1 mouse cellular context compared by ENCODE assay signal in genomic region chr5:118120670-118121069, GRCm38 (mm10).
TF ChIP-seq lines count a peak whose summit lies in the region.

No protein-coding gene starts in this region.

TF ChIP-seq in CH12.LX, 34 proteins besides CTCF, POLR2A, EP300 and RAD21 (continued from another document):
- peak; percentile 48; the same call in 1 of the 2 replicates for TF ChIP-seq TCF12 (IDR thresholded peaks at IDR 0.05; ENCODE audit: low read depth, low read length)
- TF ChIP-seq UBTF (IDR thresholded peaks at IDR 0.05; ENCODE audit: low read depth, low read length): no peak
- peak; percentile 71; the same call in 1 of the 2 replicates for TF ChIP-seq IRF4 (IDR thresholded peaks at IDR 0.05; ENCODE audit: low read depth, low read length)
- TF ChIP-seq NELFE (IDR thresholded peaks at IDR 0.05; ENCODE audit: low read depth, low read length): no peak
- TF ChIP-seq JUN (IDR thresholded peaks at IDR 0.05; ENCODE audit: insufficient read depth, low read depth, low read length): peak; percentile 87
- TF ChIP-seq BHLHE40 (IDR thresholded peaks at IDR 0.05; ENCODE audit: low read depth, low read length): 0 out of 2 replicates have a peak, but pooled peaks have one; percentile 22
- peak; percentile 70; the same call in 1 of the 2 replicates for TF ChIP-seq MAZ (IDR thresholded peaks at IDR 0.05; ENCODE audit: low read depth, low read length)
- TF ChIP-seq JUND (conservative IDR thresholded peaks at IDR 0.05; ENCODE audit: low read depth, low read length): peak; percentile 43; the same call in 1 of the 2 replicates
- peak; percentile 96 for TF ChIP-seq MEF2A (IDR thresholded peaks at IDR 0.05; ENCODE audit: borderline replicate concordance, low read depth, low read length)
- TF ChIP-seq ZMIZ1 (IDR thresholded peaks at IDR 0.05; ENCODE audit: low read depth, low read length): no peak
- TF ChIP-seq MAFK (IDR thresholded peaks at IDR 0.05; ENCODE audit: insufficient replicate concordance, low read length): no peak
- TF ChIP-seq MYC (IDR thresholded peaks at IDR 0.05; ENCODE audit: low read depth, low read length): 0 out of 2 replicates have a peak, but pooled peaks have one; percentile 27
